Mouse (Mus musculus): Measurements from ENCODE around the gene Rcor3. TPM values are rescaled to one million over a fixed set of nuclear protein-coding genes. Genes with fewer than 3 reads are reported as not detected.

Gene Rcor3
- total RNA-seq (2021), result 10 to 100 TPM; 21.0 to 21.9 TPM
- long read RNA-seq, experiment 1, partial matches to known transcripts, result 3 of 15 reads
- long read RNA-seq, experiment 1, other reads (novel, unspliced or antisense), result 3 of 15 reads
- long read RNA-seq, experiment 2, partial matches to known transcripts, result 1 of 7 reads
- long read RNA-seq, experiment 2, other reads (novel, unspliced or antisense), result 2 of 7 reads

DNA sequence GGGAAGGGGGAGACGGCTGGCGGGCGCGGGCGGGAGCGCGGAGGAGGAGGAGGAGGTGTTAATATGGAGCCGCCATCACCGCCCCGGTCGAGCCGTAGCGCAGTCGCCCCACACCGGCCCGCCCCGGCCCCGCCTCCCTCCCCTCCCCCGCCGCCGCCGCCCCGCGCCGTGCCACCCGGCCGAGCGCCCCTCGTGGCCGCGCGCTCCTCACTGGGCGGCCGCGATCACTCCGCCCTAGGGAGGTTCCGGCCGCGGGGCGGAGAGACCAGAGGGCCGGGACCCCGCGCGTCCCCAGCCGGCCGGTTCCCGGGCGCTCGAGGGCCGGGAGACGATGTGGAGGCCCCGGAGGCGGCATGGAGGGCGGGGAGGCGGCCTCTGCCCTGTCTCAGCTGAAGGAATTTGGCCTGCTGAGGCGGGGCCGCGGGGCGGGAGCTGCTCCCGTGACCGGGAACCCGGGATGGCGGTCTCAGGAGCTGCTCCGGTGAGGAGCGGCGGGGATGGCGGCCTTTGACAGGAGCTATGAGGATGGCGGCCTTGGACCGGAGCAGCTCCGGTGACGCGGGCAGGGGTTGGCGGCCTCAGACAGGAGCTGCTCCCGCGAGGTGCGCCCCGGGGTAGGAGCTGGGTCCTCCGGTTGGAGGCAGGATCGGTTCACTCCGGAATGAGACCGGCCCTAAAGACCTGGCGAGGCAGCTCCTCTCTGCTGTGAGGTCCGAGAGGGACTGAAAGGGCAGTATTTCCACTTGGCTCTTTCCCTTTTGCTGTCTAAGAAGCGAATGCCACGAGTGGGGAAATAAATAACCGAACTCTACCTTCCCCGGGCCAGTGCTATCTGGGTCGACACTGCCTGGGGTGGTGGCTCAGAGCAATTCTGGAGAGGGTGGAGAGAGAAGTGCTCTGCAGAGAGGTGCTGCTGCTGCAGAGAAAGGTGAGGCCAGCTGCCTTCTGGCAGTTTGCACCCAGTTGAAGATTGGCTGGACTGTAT, at the start of gene Rcor3:
Gene Rcor3, minus strand, starts transcription at position 137 of the 985 bp plus-strand sequence.
- peak; percentile 77 to 78 for DNase-seq
- intact Hi-C loops (cut with DNase I), result no loop called here

DNA sequence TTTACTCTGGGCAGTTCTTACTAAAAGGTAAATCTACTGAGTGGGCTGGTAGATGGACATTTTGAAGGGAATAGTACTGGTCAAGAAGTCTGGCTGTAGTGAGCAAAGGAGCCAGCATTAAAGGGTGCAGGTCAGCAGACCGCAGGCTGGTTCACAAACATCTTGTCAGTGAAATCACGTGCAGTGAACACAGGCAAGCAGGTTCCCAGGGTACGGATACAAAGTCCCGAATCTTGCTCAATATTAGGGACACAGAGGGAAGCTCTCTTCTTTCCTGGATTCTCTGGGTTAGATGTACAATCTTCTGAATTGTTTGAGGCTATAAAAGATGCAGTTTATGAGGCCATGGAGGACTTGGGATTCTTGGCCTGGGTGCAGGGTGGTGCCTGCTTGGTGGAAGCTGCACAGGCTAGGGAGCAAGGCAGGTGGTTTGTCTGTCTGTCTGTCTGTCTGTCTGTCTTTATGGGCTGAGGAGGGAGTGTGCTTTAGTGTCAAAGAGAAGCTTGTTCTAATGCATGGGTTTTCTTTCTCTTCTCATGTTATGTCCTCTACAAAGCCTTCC, 43.9 kb upstream of the Rcor3 start:
- no peak for DNase-seq
- intact Hi-C loops (cut with DNase I), result no loop called here

DNA sequence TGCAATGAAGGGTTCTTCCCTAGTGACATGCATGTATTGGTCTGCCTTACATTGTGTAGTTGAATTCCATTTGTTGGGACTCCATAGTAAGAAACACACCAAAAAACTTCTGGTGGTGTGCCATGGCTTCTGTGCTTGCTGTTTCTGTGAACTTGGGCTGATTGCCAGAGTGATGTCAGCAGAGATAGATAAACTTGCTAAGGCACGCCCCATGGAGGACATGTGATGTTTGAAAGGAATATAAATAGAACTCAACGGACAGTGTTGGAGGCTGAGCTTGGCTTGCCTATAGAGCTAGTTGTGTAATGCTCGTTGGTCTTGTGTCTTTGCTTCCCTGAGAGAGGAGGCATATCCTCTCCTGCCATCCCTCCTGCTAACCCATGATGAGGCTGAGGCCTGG, 42.0 kb upstream of the Rcor3 start:
- intact Hi-C loops (cut with DNase I), result no loop called here
- DNase-seq, result no peak

DNA sequence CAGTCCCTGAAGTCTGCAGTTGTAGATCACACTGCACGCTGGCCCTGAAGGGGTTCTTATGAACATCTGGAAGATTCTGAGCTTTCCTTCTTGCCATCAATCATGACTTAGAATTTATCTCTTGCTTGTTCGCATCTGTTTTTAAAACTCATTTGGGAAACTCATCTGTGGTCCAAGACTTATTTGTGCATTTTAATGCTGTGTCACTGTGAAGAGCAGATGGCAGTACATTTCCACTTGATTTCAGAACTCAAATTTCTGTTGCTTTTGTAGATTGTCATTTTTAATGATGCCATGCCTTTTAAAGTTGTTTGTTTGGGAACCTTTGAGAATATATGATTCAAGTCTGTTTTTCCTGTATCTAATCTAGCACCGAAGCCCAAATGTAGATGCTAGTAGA, 33.6 kb upstream of the Rcor3 start:
- intact Hi-C loops (cut with DNase I), result no loop called here
- DNase-seq, result no peak

DNA sequence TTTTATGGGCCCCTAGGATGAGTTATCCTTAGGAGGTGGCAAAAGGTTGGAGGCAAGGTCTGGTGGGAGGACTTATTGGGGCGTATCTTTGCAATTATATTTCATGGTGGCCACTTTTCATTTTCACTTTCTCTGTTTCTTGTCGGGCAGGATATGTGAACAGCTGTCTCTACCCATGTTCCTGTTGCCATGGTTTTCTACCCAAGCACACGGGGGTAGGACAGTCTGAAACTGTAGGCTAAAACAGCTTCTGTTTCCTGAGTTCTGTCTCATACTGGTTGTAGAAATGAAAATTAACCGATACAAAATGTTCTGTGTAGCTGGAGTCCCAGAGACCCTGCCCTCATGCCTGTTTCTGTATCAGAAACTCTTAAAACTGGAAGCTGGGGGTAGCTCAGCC, 13.3 kb upstream of the Rcor3 start:
- intact Hi-C loops (cut with DNase I), result no loop called here
- DNase-seq, result no peak

DNA sequence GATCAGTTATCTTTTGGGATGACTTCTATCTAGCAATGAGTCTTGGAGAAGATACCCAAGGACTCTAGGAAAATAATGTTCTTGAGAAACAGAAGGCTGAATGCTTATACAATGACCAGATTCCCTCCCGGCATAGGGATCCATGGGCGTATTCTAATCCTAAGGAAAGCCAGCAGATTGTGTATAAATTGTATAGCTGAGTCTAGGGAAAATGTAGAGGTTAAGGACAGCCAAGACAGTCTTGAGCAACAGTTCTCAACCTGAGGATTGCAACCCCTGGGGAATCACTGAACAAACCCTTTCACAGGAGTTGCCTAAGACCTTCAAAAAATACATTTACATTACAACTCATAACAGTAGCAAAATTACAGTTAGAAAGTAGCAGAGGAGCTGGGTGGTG, 2.5 kb upstream of the Rcor3 start:
- DNase-seq, result no peak
- intact Hi-C loops (cut with DNase I), result no loop called here

DNA sequence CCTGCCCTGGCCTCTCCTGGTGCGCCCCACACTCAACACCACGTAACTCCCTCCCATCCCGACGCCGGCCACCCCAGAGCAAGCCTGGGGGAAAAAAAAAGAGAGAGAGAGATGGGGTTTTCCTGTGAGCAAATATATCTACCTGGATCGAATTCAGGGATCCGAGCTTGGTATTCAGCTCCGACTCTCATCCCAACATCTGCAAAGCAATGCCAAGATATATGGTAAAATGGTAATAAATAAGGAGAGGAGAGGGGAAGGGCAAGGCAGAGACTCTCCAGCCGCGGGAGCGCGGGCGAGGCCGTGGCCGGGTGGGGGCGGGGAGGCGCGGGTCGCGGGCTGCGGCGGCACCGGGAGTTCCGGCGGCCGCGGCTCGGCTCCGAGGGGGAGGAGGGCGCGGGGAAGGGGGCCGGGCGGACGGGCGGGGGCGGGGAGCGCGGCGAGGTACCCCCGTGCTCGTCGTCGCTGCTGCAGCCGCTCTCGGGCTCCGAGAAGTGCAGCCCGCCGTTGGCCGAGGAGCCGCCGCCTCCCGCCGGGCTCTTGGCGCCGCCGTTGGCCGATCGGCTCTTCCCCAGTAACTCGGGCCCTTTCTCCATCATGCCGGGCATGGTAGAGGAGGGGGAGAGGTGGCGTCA, 454 bp downstream of the Rcor3 start:
- DNase-seq, result peak in 1 of 2 experiments; percentile 10
- intact Hi-C loops (cut with DNase I), result no loop called here

DNA sequence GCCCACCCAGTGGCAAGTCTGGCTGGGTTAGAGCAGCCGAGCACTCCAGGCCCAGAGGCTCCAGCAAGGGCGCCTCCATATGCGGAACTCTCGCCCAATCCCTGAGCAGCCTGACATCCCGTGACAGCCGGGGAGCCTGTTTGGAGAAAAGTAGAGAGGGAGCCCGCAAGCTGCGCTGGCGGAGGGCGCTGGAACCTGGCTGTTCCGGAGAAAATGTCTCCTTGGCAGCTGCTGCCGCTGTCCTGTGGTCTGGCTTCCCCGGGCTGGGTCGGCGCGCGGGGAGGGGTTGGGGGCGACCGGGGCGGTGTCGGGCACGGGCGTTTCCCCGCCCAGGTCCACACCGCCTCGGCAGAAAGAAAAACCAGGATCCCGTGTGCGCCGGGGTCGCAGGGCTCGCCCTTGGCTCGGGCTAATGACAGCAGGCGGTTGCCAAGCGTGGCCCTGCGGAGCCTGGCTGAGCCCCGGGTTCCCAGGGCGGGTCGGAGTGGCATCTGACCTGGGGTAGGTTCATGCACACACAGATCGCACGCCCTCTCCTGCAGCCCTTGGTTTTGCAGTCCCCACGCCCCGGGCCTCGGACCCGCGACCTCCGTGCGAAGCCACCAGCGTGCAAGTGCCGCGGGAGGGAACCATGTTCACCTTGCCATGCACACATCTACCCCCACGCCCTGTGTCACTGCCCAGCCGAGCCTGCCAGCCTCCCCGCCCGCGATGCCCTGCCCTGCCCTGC, 1.1 kb downstream of the Rcor3 start:
- intact Hi-C loops (cut with DNase I), result no loop called here
- peak; percentile 68 to 70 for DNase-seq

DNA sequence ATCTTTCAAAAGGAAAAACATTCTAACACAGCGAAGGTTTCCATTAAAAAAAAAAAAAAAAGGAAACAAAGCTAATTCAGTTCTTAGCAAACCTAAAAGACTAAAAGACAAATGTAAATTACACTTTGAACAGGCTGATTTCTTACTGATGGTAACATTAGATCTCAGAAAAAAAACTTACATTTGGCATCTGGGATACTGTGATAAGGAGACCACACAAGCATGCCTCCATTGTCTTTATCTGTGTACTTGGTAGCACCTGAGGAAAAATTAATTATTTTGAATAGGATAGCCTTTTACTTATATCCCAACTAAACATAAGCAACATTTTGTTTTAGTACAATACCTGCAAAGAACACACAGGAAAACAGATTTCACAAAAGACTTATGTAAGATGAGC, 7.7 kb downstream of the Rcor3 start:
- intact Hi-C loops (cut with DNase I), result no loop called here
- no peak for DNase-seq

DNA sequence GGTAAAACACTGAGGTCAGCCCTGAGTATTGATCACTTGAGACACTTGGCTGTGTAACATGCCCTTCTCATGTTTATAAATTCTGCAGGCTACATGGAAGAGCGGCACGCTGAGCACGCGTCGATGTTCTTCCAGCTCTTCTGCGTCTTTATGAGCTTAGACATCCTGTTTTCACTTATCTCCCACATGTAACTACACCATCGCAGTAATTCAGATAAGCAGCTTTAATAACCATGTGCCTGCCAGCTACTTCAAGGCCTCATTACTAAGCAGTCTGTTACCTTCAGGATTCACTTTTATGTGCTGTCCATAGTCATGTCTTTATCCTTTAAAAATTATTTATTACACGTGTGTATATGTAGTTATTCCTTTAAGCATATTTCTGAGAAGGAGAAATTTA, 9.5 kb downstream of the Rcor3 start:
- DNase-seq, result no peak
- intact Hi-C loops (cut with DNase I), result no loop called here

DNA sequence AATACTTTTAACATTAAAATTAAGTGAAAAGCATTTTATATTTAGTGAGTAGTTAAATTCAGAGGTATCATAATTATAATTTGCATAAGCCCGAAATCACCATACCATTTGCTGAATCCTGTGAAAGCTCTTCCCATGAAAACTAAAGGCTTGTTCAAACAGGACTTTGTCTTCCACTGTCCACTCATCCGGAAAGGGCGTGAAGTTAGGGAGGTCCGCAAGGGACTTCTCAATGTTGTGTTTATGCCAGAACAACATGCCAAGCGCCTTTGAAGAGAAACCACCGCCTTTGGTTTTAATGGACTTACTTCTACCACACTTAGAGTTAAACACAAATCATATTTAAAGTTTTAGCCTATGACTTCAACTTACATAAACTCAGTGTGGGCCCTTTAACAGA, 12.1 kb downstream of the Rcor3 start:
- intact Hi-C loops (cut with DNase I), result no loop called here

DNA sequence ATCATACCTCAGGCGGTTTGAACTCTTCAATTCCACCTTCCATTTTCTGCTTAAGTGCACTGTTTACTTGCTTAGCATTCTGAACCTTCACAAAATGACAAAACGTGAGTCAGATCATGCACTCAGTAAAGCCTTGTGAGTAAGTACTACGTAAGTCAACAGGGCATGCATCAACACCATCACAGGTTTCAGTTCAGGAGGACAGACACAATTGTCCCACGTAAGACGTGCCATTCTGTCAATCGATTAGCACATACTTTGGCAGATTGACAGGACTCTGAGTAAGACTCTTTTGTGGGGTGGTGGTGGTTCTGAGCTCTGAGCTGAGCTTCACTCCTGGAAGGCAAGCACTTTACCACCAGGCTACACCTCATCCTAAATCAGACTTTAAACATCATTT, 21.6 kb downstream of the Rcor3 start:
- intact Hi-C loops (cut with DNase I), result no loop called here
- no peak for DNase-seq

More for the DNA sequence above, 12.1 kb downstream of the Rcor3 start:
- DNase-seq, result no peak

DNA sequence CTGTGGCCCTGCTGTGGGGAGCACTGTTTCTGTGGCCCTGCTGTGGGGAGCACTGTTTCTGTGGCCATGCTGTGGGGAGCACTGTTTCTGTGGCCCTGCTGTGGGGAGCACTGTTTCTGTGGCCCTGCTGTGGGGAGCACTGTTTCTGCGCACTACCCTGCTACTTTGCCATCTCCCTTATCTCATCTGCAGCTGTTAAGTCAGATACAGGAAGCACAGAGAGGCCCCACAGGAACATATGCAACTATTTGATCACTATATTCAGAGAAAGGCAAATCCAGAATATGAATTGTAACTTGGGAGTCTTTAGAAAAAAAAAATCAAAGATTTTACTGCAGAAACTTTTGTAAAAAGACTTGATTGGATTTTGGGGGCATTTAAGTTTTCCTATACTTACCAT, 22.5 kb downstream of the Rcor3 start:
- no peak for DNase-seq
- intact Hi-C loops (cut with DNase I), result no loop called here

DNA sequence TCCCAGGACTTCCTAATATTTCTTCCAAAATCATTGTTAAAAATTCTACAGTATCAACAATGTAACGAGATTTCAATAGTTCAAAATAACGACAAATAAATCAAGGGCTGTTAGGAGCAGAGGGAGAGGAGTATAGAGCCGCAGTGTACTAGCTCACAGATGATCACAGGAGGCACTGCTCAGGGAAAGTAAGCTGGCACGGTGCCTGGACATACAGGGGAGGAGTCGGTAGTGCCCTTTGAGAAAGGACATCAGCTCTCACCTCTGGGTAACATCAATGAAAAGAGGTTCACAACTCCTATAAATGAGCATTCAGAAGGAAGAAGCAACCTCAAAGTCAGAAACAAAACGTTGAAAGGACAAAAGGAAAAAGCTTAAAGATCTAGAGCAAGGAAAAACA, 28.7 kb downstream of the Rcor3 start:
- DNase-seq, result no peak
- intact Hi-C loops (cut with DNase I), result no loop called here

DNA sequence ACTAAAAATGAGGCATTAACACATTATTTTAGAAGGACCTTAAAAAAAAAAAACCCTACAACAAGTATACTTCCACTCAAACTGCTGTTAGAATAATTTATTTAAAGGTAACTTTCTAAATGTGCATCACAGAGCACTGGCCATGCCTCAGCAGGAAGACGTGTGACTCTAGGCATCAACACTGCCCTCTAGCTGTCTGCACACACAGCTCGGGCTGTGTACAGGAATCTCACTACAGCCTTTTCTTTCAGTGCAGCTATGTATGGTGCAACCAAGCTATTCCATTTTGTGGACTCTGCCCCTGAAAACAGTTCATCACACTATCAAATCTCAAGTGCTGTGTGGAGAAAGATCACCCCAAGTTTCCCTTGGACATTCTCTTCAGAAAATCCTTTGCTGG, 30.5 kb downstream of the Rcor3 start:
- intact Hi-C loops (cut with DNase I), result no loop called here
- no peak for DNase-seq

DNA sequence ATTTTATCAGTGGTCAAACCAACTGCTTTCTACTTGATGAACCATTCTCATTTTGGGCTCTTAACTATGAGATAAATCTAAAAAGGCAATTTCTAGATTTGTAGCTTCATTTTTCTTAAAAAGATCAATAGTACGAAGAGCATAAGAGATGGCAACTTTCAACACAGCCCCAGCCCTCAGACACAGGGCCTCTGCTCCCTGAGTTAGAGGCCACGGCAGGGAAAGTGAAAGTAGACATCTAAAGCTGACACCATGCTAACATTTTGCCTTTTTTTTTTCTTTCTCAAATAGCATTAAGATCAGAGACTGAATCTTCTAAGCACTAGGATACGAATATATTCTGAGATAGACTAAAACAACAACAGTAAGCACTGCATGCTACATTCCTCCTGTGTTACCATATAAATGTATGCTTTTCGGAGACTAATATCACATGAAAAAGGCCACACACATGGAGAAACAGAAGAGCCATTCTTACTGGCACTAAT, 31.9 kb downstream of the Rcor3 start:
- intact Hi-C loops (cut with DNase I), result no loop called here
- DNase-seq, result no peak

DNA sequence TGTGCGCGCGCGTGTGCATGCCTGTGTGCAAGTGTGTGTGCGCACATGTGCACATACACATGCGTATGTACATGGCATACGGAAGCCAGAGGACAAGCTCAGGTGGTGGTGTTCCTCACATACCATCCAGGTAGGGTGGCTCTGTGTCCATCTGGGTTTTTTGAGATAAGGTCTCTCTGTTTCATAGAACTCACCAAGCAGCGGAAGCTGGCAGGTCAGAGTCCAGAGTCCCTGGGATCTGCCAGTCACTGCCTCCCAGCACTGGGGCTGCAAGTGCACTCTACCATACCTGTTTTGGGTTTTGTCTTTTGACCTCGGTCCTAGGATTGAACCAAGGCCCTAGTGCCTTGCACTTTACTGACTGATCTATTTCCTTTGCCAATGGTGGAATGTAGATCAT, 33.8 kb downstream of the Rcor3 start:
- intact Hi-C loops (cut with DNase I), result no loop called here
- DNase-seq, result no peak

DNA sequence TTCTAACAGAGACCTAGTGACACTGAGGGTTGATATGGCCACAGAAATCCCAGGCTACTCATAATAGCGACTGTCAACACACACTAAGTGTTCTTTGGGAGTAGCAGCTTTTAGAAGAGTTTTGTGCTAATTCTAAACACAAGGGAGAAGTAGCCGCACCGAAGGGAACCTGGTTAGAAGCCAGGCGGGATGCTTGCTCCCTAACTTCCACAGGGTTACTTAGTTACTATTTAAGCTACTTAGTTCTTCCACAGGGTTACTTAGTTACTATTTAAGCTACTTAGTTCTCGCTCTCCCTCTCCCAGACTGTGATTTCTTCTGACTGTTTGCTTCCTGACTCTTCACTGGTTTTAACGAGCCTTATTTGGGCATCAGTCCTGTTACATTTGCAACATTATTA, 34.7 kb downstream of the Rcor3 start:
- no peak for DNase-seq
- intact Hi-C loops (cut with DNase I), result no loop called here

DNA sequence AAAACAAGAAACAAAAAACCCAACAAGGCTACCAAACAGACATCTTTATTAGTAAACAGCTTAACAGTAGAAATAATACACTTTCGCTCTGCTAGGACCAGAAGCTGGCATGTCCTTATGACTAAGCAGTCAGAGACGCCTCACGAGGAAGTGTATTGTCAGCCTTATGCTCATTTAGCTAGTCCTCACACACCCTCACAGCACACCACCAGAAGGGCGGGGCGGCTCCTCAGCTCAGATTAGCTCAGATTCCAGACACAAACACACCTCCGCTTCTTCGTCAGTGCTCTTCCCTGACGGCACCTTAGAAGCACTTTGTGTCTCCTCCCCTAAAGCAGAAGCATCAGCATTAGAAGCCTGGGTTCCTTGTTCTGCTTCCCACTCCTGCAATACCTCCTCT, 36.5 kb downstream of the Rcor3 start:
- no peak for DNase-seq
- intact Hi-C loops (cut with DNase I), result no loop called here

DNA sequence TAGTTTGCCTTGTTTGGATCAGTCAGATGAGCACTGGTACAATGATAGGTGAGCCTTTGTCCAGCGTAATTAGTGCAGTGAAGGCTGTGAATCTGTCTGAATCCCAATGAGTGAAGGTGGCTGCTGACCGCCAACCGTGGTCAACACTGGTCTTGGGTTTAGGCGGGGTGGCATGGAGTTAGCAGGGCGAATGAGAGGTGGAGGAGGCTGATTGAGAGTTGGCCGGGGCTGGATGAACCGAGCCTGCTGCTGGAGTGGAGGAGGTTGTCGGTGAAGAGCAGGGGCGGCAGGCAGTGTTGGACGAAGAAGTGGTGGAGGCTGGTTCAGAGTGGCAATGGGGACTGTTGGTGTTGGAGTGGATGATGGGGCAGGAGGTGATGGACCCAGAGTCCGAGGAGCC, 37.1 kb downstream of the Rcor3 start:
- DNase-seq, result no peak
- intact Hi-C loops (cut with DNase I), result no loop called here

Measured in gastrocnemius, postnatal 36 days (tissue).